Mouse (Mus musculus): Measurements from ENCODE around the gene Rufy4. TPM values are rescaled to one million over a fixed set of nuclear protein-coding genes. Genes with fewer than 3 reads are reported as not detected.

Rufy4 gene
- polyA plus RNA-seq, 1 experiment from 2014 or later: 0.35 TPM

Other genes starting within 250 kb of the Rufy4 start
- 11.6 and 15.9 TPM in 2 replicates for gene Tns1, start 1.1 kb upstream of the Rufy4 start, polyA plus RNA-seq (2016; fragmentation: Nextera tagmentation; extraction: Ambion mirVana)
- 0.05 and 0.14 TPM in 2 replicates for gene Cxcr2, start 28.4 kb downstream of the Rufy4 start, polyA plus RNA-seq (2016; fragmentation: Nextera tagmentation; extraction: Ambion mirVana)
- gene Cxcr1, start 69.1 kb downstream of the Rufy4 start, polyA plus RNA-seq (2016; fragmentation: Nextera tagmentation; extraction: Ambion mirVana): not detected in 2 replicates
- 345 TPM in 2 replicates for gene Arpc2, start 110.5 kb downstream of the Rufy4 start, polyA plus RNA-seq (2016; fragmentation: Nextera tagmentation; extraction: Ambion mirVana)
- 0.14 and 0.33 TPM in 2 replicates for gene Gpbar1, start 153.0 kb downstream of the Rufy4 start, polyA plus RNA-seq (2016; fragmentation: Nextera tagmentation; extraction: Ambion mirVana)
- 245 and 246 TPM in 2 replicates for gene Aamp, start 159.2 kb downstream of the Rufy4 start, polyA plus RNA-seq (2016; fragmentation: Nextera tagmentation; extraction: Ambion mirVana)
- gene Pnkd, start 159.4 kb downstream of the Rufy4 start, polyA plus RNA-seq (2016; fragmentation: Nextera tagmentation; extraction: Ambion mirVana): 99.7 and 101 TPM in 2 replicates
- gene Tmbim1, start 180.1 kb downstream of the Rufy4 start, polyA plus RNA-seq (2016; fragmentation: Nextera tagmentation; extraction: Ambion mirVana): 8.1 and 8.3 TPM in 2 replicates
- 0.12 and 0.34 TPM in 2 replicates for gene Catip, start 236.6 kb downstream of the Rufy4 start, polyA plus RNA-seq (2016; fragmentation: Nextera tagmentation; extraction: Ambion mirVana)
- gene Slc11a1, start 249.7 kb downstream of the Rufy4 start, polyA plus RNA-seq (2016; fragmentation: Nextera tagmentation; extraction: Ambion mirVana): 2.7 and 2.9 TPM in 2 replicates

Data from forebrain, embryonic 10.5 days (tissue).